Mouse (Mus musculus) A20 (cell line): Measurements from ENCODE around the gene Aif1.

Experiments
- DNase-seq: peaks from one replicate; pipeline ENCODE4 v3.0.0-alpha.2; 2011; ENCODE audit warnings: low read depth, low spot score

Aif1 gene

GRCm38 (mm10) chr17:35195631-35196320 lies 19.9 kb upstream of the Aif1 start:
- DNase-seq: peak; percentile 93

- no peak for DNase-seq
These were observed 19.2 kb upstream of the Aif1 start for GRCm38 (mm10) chr17:35194844-35195630.

GRCm38 (mm10) chr17:35193881-35194843 lies 18.3 kb upstream of the Aif1 start, which contains the start of gene Ltb:
Gene Ltb (plus strand): TSS chr17:35194439.
- peak; percentile 96 for DNase-seq

- DNase-seq: peak; percentile 81
These were observed 17.1 kb upstream of the Aif1 start for GRCm38 (mm10) chr17:35192924-35193323.

- peak; percentile 60 for DNase-seq
These were observed 15.9 kb upstream of the Aif1 start for GRCm38 (mm10) chr17:35191723-35192122.

- DNase-seq: peak; percentile 79
These were observed 14.2 kb upstream of the Aif1 start for GRCm38 (mm10) chr17:35190096-35190495.

GRCm38 (mm10) chr17:35189186-35189585 lies 13.3 kb upstream of the Aif1 start:
- DNase-seq: peak; percentile 71

- DNase-seq: peak; percentile 90
These were observed 12.2 kb upstream of the Aif1 start, which contains the start of gene Lst1 for GRCm38 (mm10) chr17:35187959-35188610. Gene Lst1 (minus strand): TSS chr17:35188439.

GRCm38 (mm10) chr17:35187345-35187744 lies 11.5 kb upstream of the Aif1 start:
- DNase-seq: peak; percentile 69

GRCm38 (mm10) chr17:35186681-35187080 lies 10.8 kb upstream of the Aif1 start:
- peak; percentile 91 for DNase-seq

- DNase-seq: peak; percentile 91
These were observed 10.1 kb upstream of the Aif1 start for GRCm38 (mm10) chr17:35185639-35186611.

- no peak for DNase-seq
These were observed 4.2 kb upstream of the Aif1 start for GRCm38 (mm10) chr17:35180093-35180492.

GRCm38 (mm10) chr17:35178528-35178927 lies 2.7 kb upstream of the Aif1 start:
- peak; percentile 85 for DNase-seq

GRCm38 (mm10) chr17:35175382-35175781 lies 486 bp downstream of the Aif1 start:
- DNase-seq: no peak

GRCm38 (mm10) chr17:35174201-35174977 lies 1.5 kb downstream of the Aif1 start:
- DNase-seq: peak; percentile 74

- DNase-seq: peak; percentile 91
These were observed 2.5 kb downstream of the Aif1 start for GRCm38 (mm10) chr17:35173329-35173728.

GRCm38 (mm10) chr17:35172445-35173234 lies 3.2 kb downstream of the Aif1 start:
- DNase-seq: peak; percentile 73

- DNase-seq: peak; percentile 84
These were observed 7.2 kb downstream of the Aif1 start for GRCm38 (mm10) chr17:35168541-35169207.
